Mouse (Mus musculus): ENCODE results near the gene Mzf1. TPM values are rescaled to one million over a fixed set of nuclear protein-coding genes. Genes with fewer than 3 reads are reported as not detected.
"Not testable (repeated sequence)": the region's sequence is repeated elsewhere in the genome, so short reads cannot be mapped to it uniquely, and the experiment has no call there.

Gene Mzf1
- polyA plus RNA-seq (2014; fragmentation: Nextera tagmentation; extraction: Ambion mirVana) = 1.2 and 1.6 TPM in 2 replicates

DNA sequence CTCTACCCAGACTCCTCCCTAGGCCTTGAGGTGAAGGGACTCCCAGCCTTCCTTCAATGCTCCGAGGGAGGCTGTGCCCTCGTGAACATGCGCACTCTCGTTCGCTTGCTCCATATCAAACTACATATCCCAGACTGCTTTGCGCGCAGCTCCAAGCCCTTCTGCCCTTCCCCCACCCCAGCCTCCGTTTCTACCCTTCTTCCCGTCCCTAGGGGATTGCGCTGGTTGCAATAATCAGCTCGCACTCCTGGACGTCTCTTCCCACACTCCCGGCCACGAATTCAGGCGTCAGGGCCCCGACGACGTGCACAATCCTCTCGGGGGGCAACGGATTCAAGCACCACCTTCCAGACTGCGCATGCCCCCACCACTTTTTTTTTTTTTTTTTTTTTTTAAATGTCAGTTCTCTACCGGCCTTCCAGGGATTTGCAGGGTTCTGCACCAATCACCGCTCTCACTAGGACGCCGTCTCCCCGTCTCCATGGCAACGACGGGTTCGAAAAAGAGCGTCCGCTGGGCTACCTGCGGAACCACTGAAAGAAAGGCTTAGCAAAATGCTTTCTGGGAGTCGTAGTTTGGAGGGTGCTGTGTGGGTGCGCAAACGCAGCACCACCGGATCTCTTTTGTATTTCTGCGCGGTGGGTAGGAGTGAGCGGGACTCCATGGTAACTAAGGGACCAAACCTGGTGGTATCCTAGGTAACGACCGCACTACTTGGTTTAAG is at the start of gene Mzf1:
Gene Mzf1, minus strand, starts transcription at position 478 of the 724 bp plus-strand sequence.
- DNase-seq (ENCODE audit: low spot score) = peak; percentile 100
- ATAC-seq (replicated peaks; ENCODE audit: insufficient number of reproducible peaks, low FRiP score, low TSS enrichment, low read depth) = peak; percentile 95
- under 1% methylated on average over 41 of the region's 41 CpGs for WGBS
- H3K9ac ChIP-seq (replicated peaks; ENCODE audit: low read length) = peak within 1 kb of the TSS; percentile 76
- peak within 1 kb of the TSS; percentile 53 for H3K4me2 ChIP-seq (ENCODE audit: low read depth, low read length)
- peak within 1 kb of the TSS; percentile 65 for H3K4me3 ChIP-seq (ENCODE audit: low read depth, low read length)
- no peaks in the 10 kb centered on the region for H3K4me1 ChIP-seq (ENCODE audit: control insufficient read depth, insufficient read depth, low read length)
- H3K36me3 ChIP-seq (replicated peaks; ENCODE audit: control insufficient read depth, insufficient read depth, low read depth, low read length) = no peaks in the 10 kb centered on the region
- peak within 1 kb of the TSS; percentile 73; the same call in 1 of the 2 replicates for H3K27ac ChIP-seq (replicated peaks; ENCODE audit: low read depth, low read length)
- H3K9me3 ChIP-seq (replicated peaks; ENCODE audit: control insufficient read depth, low read length) = no peaks in the 10 kb centered on the region
- no peaks in the 10 kb centered on the region for H3K27me3 ChIP-seq (ENCODE audit: control insufficient read depth, insufficient read depth, low read length)

DNA sequence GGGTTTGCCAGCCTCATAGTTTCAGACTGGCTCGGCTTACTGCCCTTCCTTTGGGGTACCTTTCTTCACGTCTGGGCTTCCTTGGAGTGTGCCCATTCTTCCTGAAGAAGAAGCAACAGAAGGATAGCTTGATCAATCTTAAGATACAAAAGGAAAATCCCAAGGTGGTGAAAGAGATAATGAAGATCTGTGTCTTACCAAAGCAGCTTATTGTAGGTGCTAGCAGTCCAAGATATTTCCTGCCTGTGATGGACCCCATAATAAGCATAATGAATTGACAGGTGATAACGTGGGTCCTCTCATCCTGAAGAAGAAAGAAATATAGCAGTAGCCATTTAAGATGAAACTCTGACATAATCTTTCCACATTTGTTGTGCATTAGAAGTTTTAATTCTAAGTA is 40.5 kb upstream of the Mzf1 start, which contains the start of gene Vmn1r85:
Gene Vmn1r85, minus strand, starts transcription at position 101 of the 400 bp plus-strand sequence.
- Histone ChIP-seq H3K4me1 (ENCODE audit: control insufficient read depth, insufficient read depth, low read length) (no peaks in the 10 kb centered on the region), H3K27ac (replicated peaks; ENCODE audit: low read depth, low read length) (no peak within 1 kb of the TSS), H3K9ac (replicated peaks; ENCODE audit: low read length) (no peak within 1 kb of the TSS), H3K9me3 (replicated peaks; ENCODE audit: control insufficient read depth, low read length) (no peaks in the 10 kb centered on the region), H3K4me3 (ENCODE audit: low read depth, low read length) (no peak within 1 kb of the TSS), H3K36me3 (replicated peaks; ENCODE audit: control insufficient read depth, insufficient read depth, low read depth, low read length) (no peaks in the 10 kb centered on the region), H3K27me3 (ENCODE audit: control insufficient read depth, insufficient read depth, low read length) (no peaks in the 10 kb centered on the region), H3K4me2 (ENCODE audit: low read depth, low read length) (no peak within 1 kb of the TSS)
- ATAC-seq (replicated peaks; ENCODE audit: insufficient number of reproducible peaks, low FRiP score, low TSS enrichment, low read depth) (no peak), DNase-seq (ENCODE audit: low spot score) (no peak)
- 70% methylated on average over 3 of the region's 3 CpGs for WGBS

DNA sequence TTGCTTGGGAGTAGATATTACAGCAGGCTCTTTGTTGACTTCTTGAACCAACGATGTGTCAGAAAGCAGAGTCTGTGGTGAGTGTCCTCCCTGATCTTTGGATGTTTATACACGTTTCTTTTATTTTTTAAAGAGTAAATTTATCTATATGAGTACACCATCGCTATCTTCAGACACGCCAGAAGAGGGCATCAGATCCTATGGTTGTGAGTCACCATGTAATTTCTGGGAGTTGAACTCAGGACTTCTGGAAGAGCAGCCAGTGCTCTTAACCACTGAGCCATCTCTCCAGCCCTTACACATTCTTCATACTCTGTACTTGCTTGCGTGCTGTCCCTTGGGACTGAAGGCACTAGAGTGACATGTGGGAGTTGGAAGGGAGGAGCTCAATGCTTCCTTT is 17.7 kb upstream of the Mzf1 start:
- H3K9ac ChIP-seq (replicated peaks; ENCODE audit: low read length) = no peak overlapping the region
- DNase-seq (ENCODE audit: low spot score) = no peak

DNA sequence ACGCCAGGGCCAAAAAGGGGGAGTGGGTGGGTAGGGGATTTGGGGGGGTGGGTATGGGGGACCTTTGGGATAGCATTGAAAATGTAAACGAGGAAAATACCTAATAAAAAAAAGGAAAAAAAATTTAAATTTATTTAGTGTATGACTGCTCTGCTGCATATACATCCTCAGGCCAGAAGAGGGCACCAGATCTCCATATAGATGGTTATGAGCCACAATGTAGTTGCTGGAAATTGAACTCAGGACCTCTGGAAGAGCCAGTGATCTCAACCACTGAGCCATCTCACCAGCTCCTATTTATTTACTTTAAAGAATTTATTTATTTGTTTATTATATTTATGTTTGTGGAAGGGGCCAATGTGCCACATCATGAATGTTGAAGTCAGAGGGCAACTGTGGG is 8.8 kb upstream of the Mzf1 start:
- not testable (repeated sequence) for ATAC-seq (replicated peaks; ENCODE audit: insufficient number of reproducible peaks, low FRiP score, low TSS enrichment, low read depth); H3K27me3 ChIP-seq (ENCODE audit: control insufficient read depth, insufficient read depth, low read length)
- 54% methylated on average over 2 of the region's 2 CpGs for WGBS

More for the DNA sequence above, 17.7 kb upstream of the Mzf1 start:
- H3K9me3 ChIP-seq (replicated peaks; ENCODE audit: control insufficient read depth, low read length) = no peaks in the 10 kb centered on the region
- no peak for ATAC-seq (replicated peaks; ENCODE audit: insufficient number of reproducible peaks, low FRiP score, low TSS enrichment, low read depth)
- no peaks in the 10 kb centered on the region for H3K4me1 ChIP-seq (ENCODE audit: control insufficient read depth, insufficient read depth, low read length)
- H3K36me3 ChIP-seq (replicated peaks; ENCODE audit: control insufficient read depth, insufficient read depth, low read depth, low read length) = no peaks in the 10 kb centered on the region
- H3K27ac ChIP-seq (replicated peaks; ENCODE audit: low read depth, low read length) = no peak overlapping the region
- H3K4me2 ChIP-seq (ENCODE audit: low read depth, low read length) = no peak overlapping the region
- H3K27me3 ChIP-seq (ENCODE audit: control insufficient read depth, insufficient read depth, low read length) = no peaks in the 10 kb centered on the region
- H3K4me3 ChIP-seq (ENCODE audit: low read depth, low read length) = no peak overlapping the region
- 60% methylated on average over 5 of the region's 5 CpGs for WGBS

DNA sequence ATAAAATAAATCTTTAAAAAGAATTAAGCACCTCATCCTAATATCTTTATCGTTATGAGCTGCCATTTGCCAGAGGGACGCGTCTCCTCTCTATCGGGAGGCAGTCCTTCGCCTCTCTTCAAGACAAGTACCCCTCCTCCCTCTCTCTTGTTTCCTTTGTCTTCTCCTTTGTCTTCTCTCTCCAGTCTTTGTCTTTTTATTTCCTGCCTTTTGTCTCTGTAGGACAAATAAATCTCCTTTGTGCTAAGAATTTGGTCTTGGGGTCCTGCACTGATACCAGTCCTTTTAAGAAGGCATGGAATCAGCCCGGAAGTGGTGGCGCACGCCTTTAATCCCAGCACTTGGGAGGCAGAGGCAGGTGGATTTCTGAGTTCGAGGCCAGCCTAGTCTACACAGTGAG is 5.0 kb upstream of the Mzf1 start:
- Histone ChIP-seq H3K36me3 (replicated peaks; ENCODE audit: control insufficient read depth, insufficient read depth, low read depth, low read length) (no peaks in the 10 kb centered on the region), H3K4me3 (ENCODE audit: low read depth, low read length) (no peak overlapping the region), H3K27ac (replicated peaks; ENCODE audit: low read depth, low read length) (no peak overlapping the region), H3K9me3 (replicated peaks; ENCODE audit: control insufficient read depth, low read length) (no peaks in the 10 kb centered on the region), H3K9ac (replicated peaks; ENCODE audit: low read length) (no peak overlapping the region), H3K4me1 (ENCODE audit: control insufficient read depth, insufficient read depth, low read length) (no peaks in the 10 kb centered on the region), H3K4me2 (ENCODE audit: low read depth, low read length) (no peak overlapping the region), H3K27me3 (ENCODE audit: control insufficient read depth, insufficient read depth, low read length) (no peaks in the 10 kb centered on the region)
- ATAC-seq (replicated peaks; ENCODE audit: insufficient number of reproducible peaks, low FRiP score, low TSS enrichment, low read depth) (no peak), DNase-seq (ENCODE audit: low spot score) (no peak)
- 92% methylated on average over 9 of the region's 9 CpGs for WGBS

More for the DNA sequence above, 8.8 kb upstream of the Mzf1 start:
- not testable (repeated sequence) for H3K4me1 ChIP-seq (ENCODE audit: control insufficient read depth, insufficient read depth, low read length); H3K36me3 ChIP-seq (replicated peaks; ENCODE audit: control insufficient read depth, insufficient read depth, low read depth, low read length); H3K9ac ChIP-seq (replicated peaks; ENCODE audit: low read length); DNase-seq (ENCODE audit: low spot score); H3K4me2 ChIP-seq (ENCODE audit: low read depth, low read length); H3K27ac ChIP-seq (replicated peaks; ENCODE audit: low read depth, low read length); H3K4me3 ChIP-seq (ENCODE audit: low read depth, low read length); H3K9me3 ChIP-seq (replicated peaks; ENCODE audit: control insufficient read depth, low read length)

DNA sequence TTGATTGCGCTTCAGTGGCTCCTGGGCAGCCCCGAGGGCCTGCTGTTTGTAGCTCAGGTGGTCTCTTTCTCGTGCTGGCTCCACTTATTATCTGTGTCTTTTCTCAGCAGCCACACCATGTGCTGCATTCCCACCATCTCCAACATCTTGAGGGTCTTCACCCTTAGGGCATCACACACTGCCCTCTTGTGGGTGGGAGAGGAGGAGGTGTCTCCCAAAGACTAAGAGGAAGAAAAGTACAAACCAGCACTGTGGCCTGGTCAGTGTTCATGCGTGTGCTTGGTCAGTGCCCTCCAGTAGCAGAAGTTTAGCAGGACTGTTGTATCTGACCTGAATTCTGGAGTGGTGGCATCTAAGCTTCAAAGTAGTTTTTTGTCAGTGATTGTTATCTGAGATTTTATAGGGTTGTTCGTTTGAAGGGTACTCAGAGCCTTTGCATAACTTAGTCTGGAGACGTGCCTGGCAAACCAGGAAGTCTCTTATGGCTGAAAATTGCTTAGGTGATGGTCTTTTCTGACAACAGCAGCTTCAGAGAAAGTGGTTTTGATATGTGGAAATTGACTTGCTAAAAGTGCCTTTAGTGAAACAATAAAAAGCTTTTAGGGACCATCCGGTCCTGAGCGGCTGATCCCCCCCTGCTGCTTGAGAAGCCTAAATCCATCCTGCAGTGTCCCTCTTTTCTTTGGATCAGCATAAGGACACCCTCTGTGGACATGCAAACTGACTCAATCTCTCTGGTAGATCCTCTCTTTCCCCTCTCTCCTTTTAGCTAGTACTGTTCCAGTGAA is 2.5 kb upstream of the Mzf1 start:
- Histone ChIP-seq H3K4me2 (ENCODE audit: low read depth, low read length) (no peak overlapping the region), H3K4me1 (ENCODE audit: control insufficient read depth, insufficient read depth, low read length) (no peaks in the 10 kb centered on the region), H3K9ac (replicated peaks; ENCODE audit: low read length) (no peak overlapping the region), H3K4me3 (ENCODE audit: low read depth, low read length) (no peak overlapping the region), H3K27me3 (ENCODE audit: control insufficient read depth, insufficient read depth, low read length) (no peaks in the 10 kb centered on the region), H3K9me3 (replicated peaks; ENCODE audit: control insufficient read depth, low read length) (no peaks in the 10 kb centered on the region), H3K27ac (replicated peaks; ENCODE audit: low read depth, low read length) (no peak overlapping the region), H3K36me3 (replicated peaks; ENCODE audit: control insufficient read depth, insufficient read depth, low read depth, low read length) (no peaks in the 10 kb centered on the region)
- 60% methylated on average over 8 of the region's 8 CpGs for WGBS
- DNase-seq (ENCODE audit: low spot score) (no peak), ATAC-seq (replicated peaks; ENCODE audit: insufficient number of reproducible peaks, low FRiP score, low TSS enrichment, low read depth) (no peak)

DNA sequence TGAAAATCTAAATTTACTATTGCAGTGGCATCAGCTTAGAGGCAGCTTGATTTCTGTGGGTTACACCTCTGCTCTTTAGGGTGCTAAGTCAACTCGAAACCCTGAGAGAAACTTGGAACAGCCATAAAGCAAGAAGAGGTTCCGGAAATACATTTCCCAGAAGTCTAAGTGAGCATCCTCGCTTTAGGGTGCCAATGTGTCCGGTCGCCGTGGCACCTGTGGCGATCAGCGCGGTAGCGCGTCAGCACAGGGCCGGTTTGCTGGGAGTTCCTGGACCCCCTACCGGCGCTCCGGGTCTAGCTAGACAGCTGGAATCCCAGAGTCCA is 640 bp downstream of the Mzf1 start:
- ATAC-seq (replicated peaks; ENCODE audit: insufficient number of reproducible peaks, low FRiP score, low TSS enrichment, low read depth) = no peak
- 1% methylated on average over 15 of the region's 15 CpGs for WGBS

DNA sequence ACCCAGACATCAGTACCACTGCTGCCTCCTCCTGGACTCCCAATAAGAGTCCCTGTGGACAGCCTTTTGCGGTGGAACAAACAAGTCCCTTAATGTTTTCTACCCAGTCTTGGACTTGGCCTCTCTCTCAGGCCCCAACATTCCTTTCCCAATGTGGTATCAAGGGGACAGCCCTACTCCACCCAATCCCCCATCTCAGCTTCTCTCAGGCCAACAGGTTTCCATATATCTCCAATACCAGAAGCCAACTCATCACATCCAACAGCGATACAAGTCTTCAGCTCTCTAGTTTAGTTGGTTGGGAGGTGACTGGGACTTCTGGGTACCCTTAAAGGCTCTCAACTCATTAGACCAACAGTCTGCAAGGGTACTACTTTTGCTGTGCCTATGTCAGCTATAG is 1.1 kb downstream of the Mzf1 start:
- Histone ChIP-seq H3K4me1 (ENCODE audit: control insufficient read depth, insufficient read depth, low read length) (no peaks in the 10 kb centered on the region), H3K9me3 (replicated peaks; ENCODE audit: control insufficient read depth, low read length) (no peaks in the 10 kb centered on the region), H3K9ac (replicated peaks; ENCODE audit: low read length) (no peak overlapping the region), H3K4me3 (ENCODE audit: low read depth, low read length) (no peak overlapping the region), H3K36me3 (replicated peaks; ENCODE audit: control insufficient read depth, insufficient read depth, low read depth, low read length) (no peaks in the 10 kb centered on the region), H3K27me3 (ENCODE audit: control insufficient read depth, insufficient read depth, low read length) (no peaks in the 10 kb centered on the region), H3K4me2 (ENCODE audit: low read depth, low read length) (peak overlapping the region; percentile 41; the same call in 1 of the 2 replicates), H3K27ac (replicated peaks; ENCODE audit: low read depth, low read length) (no peak overlapping the region)
- ATAC-seq (replicated peaks; ENCODE audit: insufficient number of reproducible peaks, low FRiP score, low TSS enrichment, low read depth) (no peak), DNase-seq (ENCODE audit: low spot score) (no peak)
- 89% methylated on average over 2 of the region's 2 CpGs for WGBS

More for the DNA sequence above, 640 bp downstream of the Mzf1 start:
- H3K36me3 ChIP-seq (replicated peaks; ENCODE audit: control insufficient read depth, insufficient read depth, low read depth, low read length) = no peaks in the 10 kb centered on the region
- H3K4me3 ChIP-seq (ENCODE audit: low read depth, low read length) = peak overlapping the region; percentile 65
- H3K27me3 ChIP-seq (ENCODE audit: control insufficient read depth, insufficient read depth, low read length) = no peaks in the 10 kb centered on the region
- DNase-seq (ENCODE audit: low spot score) = no peak
- H3K4me1 ChIP-seq (ENCODE audit: control insufficient read depth, insufficient read depth, low read length) = no peaks in the 10 kb centered on the region
- peak overlapping the region; percentile 76 for H3K9ac ChIP-seq (replicated peaks; ENCODE audit: low read length)
- peak overlapping the region; percentile 41 for H3K4me2 ChIP-seq (ENCODE audit: low read depth, low read length)
- no peak overlapping the region for H3K27ac ChIP-seq (replicated peaks; ENCODE audit: low read depth, low read length)
- no peaks in the 10 kb centered on the region for H3K9me3 ChIP-seq (replicated peaks; ENCODE audit: control insufficient read depth, low read length)

Measured in embryonic facial prominence, embryonic 11.5 days (tissue).